Mouse (Mus musculus) limb, embryonic 14.5 days (tissue): ENCODE data around the gene Atf6b. TPM values are rescaled to one million over a fixed set of nuclear protein-coding genes. Genes with fewer than 3 reads are reported as not detected.

Source experiments
- ATAC-seq: fragments of 200-750 bp; cut with Nextera tagmentation; 2 replicates; pipeline ENCODE4 v1.8.0; 2017; ENCODE audit warnings: low read depth, moderate number of reproducible peaks, moderate TSS enrichment; ENCODE audit not compliant: low FRiP score
- DNase-seq: peaks from one replicate; pipeline ENCODE4 v3.0.0-alpha.2; 2015; ENCODE audit warnings: low spot score
- H3K27ac ChIP-seq: fragments of 300-500 bp; sonication (generic); replicated peaks from 2 replicates; pipeline ENCODE4 v1.5.1; 2014; ENCODE audit warnings: low read depth, mild to moderate bottlenecking, low read length, moderate library complexity, mixed read lengths
- H3K27me3 ChIP-seq: fragments of 300-500 bp; sonication (generic); 2 replicates; pipeline ENCODE4 v1.6.1; 2014; ENCODE audit warnings: low read length, mixed read lengths; ENCODE audit not compliant: control insufficient read depth, insufficient read depth
- H3K36me3 ChIP-seq: fragments of 300-500 bp; sonication (generic); 2 replicates; pipeline ENCODE4 v1.6.1; 2014; ENCODE audit warnings: mild to moderate bottlenecking, low read length, moderate library complexity, mixed read lengths; ENCODE audit not compliant: control insufficient read depth, insufficient read depth
- H3K4me1 ChIP-seq: fragments of 300-500 bp; sonication (generic); 2 replicates; pipeline ENCODE4 v1.6.1; 2014; ENCODE audit warnings: antibody characterized with exemption, low read length, mixed read lengths; ENCODE audit not compliant: control insufficient read depth, insufficient read depth
- H3K4me2 ChIP-seq: fragments of 300-500 bp; sonication (generic); replicated peaks from 2 replicates; pipeline ENCODE4 v1.6.1; 2014; ENCODE audit warnings: low read depth, mild to moderate bottlenecking, low read length, moderate library complexity; ENCODE audit not compliant: severe bottlenecking
- H3K4me3 ChIP-seq: fragments of 300-500 bp; sonication (generic); replicated peaks from 2 replicates; pipeline ENCODE4 v1.5.1; 2014; ENCODE audit warnings: low read length
- H3K9ac ChIP-seq: fragments of 300-500 bp; sonication (generic); 2 replicates; pipeline ENCODE4 v1.6.1; 2014; ENCODE audit warnings: mild to moderate bottlenecking, low read depth, low read length, moderate library complexity; ENCODE audit not compliant: severe bottlenecking
- H3K9me3 ChIP-seq: fragments of 300-500 bp; sonication (generic); 2 replicates; pipeline ENCODE4 v1.6.1; 2016; ENCODE audit warnings: low read length; ENCODE audit not compliant: control insufficient read depth
- POLR2A ChIP-seq: fragments of 200-500 bp; IDR thresholded peaks from 2 replicates; pipeline ENCODE4 v1.8.0; 2012; ENCODE audit warnings: inconsistent platforms, mild to moderate bottlenecking, moderate library complexity, borderline replicate concordance; ENCODE audit not compliant: insufficient read depth, insufficient read length; ENCODE audit errors: extremely low read depth
- WGBS: fragments of 180-500 bp; shearing (Covaris S2); extraction: QIAGEN DNeasy Blood & Tissue Kit; methylation state at CpG from one replicate; pipeline ENCODE4 v1.1.7; 2014; 5-methylcytosine and 5-hydroxymethylcytosine counted together
- polyA plus RNA-seq, 2 experiments: library from polyadenylated mRNA; depleted of rRNA in 1 of 2; stranded (reverse) in 1 of 2; unstranded in 1 of 2; fragments of >200 nt; fragmentation: Nextera tagmentation in 1 of 2; extraction: Ambion mirVana in 1 of 2; gene quantifications; 2 replicates each; pipeline versions ENCODE4 v1.2.1 to v1.2.3; 2012 to 2014

The Atf6b gene
- polyA plus RNA-seq, 2 experiments, result 68.3 to 104 TPM

- no peak overlapping the region for H3K9ac ChIP-seq
- H3K4me2 ChIP-seq, result no peak overlapping the region
- DNase-seq (no peak), ATAC-seq (no peak)
- H3K9me3 ChIP-seq, result no peaks in the 10 kb centered on the region
- H3K27ac ChIP-seq, result no peak overlapping the region
- H3K4me3 ChIP-seq, result no peak overlapping the region
- H3K4me1 ChIP-seq, result peaks cover 11% of the 10 kb centered on the region
- WGBS, result 91% methylated on average over 18 of the region's 18 CpGs
- H3K27me3 ChIP-seq, result no peaks in the 10 kb centered on the region
- peaks cover 58% of the 10 kb centered on the region for H3K36me3 ChIP-seq
- no peak for TF ChIP-seq POLR2A
These were observed 2.3 kb downstream of the Atf6b start for GRCm38 (mm10) chr17:34649106-34649864.

GRCm38 (mm10) chr17:34650781-34651180, 3.8 kb downstream of the Atf6b start:
- no peak for ATAC-seq
- WGBS, result 95% methylated on average over 14 of the region's 14 CpGs
- Histone ChIP-seq H3K36me3 (peaks cover 55% of the 10 kb centered on the region), H3K27ac (no peak overlapping the region), H3K4me2 (no peak overlapping the region), H3K9me3 (no peaks in the 10 kb centered on the region), H3K27me3 (no peaks in the 10 kb centered on the region), H3K4me1 (peaks cover 6% of the 10 kb centered on the region), H3K4me3 (no peak overlapping the region), H3K9ac (no peak overlapping the region)
- DNase-seq, result no peak
- TF ChIP-seq POLR2A, result no peak

- no peak overlapping the region for H3K27ac ChIP-seq
- no peak overlapping the region for H3K4me3 ChIP-seq
- peaks cover 53% of the 10 kb centered on the region for H3K36me3 ChIP-seq
- no peaks in the 10 kb centered on the region for H3K27me3 ChIP-seq
- H3K9me3 ChIP-seq, result no peaks in the 10 kb centered on the region
- 51% methylated on average over 19 of the region's 19 CpGs for WGBS
- ATAC-seq (no peak), DNase-seq (no peak)
- H3K4me2 ChIP-seq, result no peak overlapping the region
- no peak overlapping the region for H3K9ac ChIP-seq
- no peak for TF ChIP-seq POLR2A
- H3K4me1 ChIP-seq, result peaks cover 6% of the 10 kb centered on the region; the same call in 1 of the 2 replicates
These were observed 4.7 kb downstream of the Atf6b start for GRCm38 (mm10) chr17:34651507-34652221.

- Histone ChIP-seq H3K27ac (no peak overlapping the region), H3K9me3 (no peaks in the 10 kb centered on the region), H3K4me2 (no peak overlapping the region), H3K27me3 (no peaks in the 10 kb centered on the region), H3K4me3 (no peak overlapping the region), H3K36me3 (peaks cover 53% of the 10 kb centered on the region), H3K9ac (no peak overlapping the region), H3K4me1 (peaks cover 6% of the 10 kb centered on the region; the same call in 1 of the 2 replicates)
- no peak for TF ChIP-seq POLR2A
- 91% methylated on average over 10 of the region's 10 CpGs for WGBS
- no peak for DNase-seq
- no peak for ATAC-seq
These were observed 5.6 kb downstream of the Atf6b start for GRCm38 (mm10) chr17:34652546-34652945.

GRCm38 (mm10) chr17:34652985-34653384, 6.0 kb downstream of the Atf6b start:
- Histone ChIP-seq H3K36me3 (peaks cover 53% of the 10 kb centered on the region), H3K4me1 (peaks cover 3% of the 10 kb centered on the region; the same call in 1 of the 2 replicates), H3K4me3 (no peak overlapping the region), H3K9ac (no peak overlapping the region), H3K4me2 (no peak overlapping the region), H3K27me3 (no peaks in the 10 kb centered on the region), H3K27ac (no peak overlapping the region), H3K9me3 (no peaks in the 10 kb centered on the region)
- 95% methylated on average over 8 of the region's 8 CpGs for WGBS
- TF ChIP-seq POLR2A, result no peak
- ATAC-seq (no peak), DNase-seq (no peak)
